Mouse (Mus musculus) ES-E14 (cell line): ENCODE results near the gene Ostf1.

ENCODE experiments used
- MAFK ChIP-seq: IDR thresholded peaks from 2 replicates; pipeline ENCODE4 v1.6.1; 2014; ENCODE audit warnings: mild to moderate bottlenecking, low read depth, low read length, inconsistent platforms; ENCODE audit not compliant: insufficient read depth
- ZC3H11A ChIP-seq: IDR thresholded peaks from 2 replicates; pipeline ENCODE4 v1.6.1; 2012; ENCODE audit warnings: low read depth, mild to moderate bottlenecking, inconsistent platforms, low read length, borderline replicate concordance

DNA sequence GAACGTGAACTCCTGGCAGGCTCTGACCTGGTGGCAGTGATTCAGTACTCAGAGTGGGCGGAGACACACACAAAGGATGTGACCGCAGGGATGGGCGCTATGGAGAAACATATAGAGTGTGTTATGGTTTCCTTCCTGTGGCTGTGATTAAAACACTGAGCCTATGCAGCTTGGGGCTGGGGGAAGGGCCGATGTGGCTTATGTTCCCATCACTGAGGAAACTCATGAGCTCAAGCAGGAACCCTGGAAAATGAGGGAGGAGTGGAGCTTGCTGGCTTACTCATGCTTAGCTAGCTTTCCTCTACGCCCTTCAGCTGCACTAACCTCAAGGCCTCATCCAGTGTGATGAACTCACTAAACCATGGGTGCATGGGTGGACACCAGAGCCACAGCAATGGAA, 28.6 kb downstream of the Ostf1 start:
- TF ChIP-seq ZC3H11A (no peak), MAFK (no peak)
